Mouse (Mus musculus) kidney, embryonic 14.5 days (tissue): ENCODE results near the gene Trpc4ap. TPM values are rescaled to one million over a fixed set of nuclear protein-coding genes. Genes with fewer than 3 reads are reported as not detected.

ENCODE experiments used
- ATAC-seq: fragments of 200-750 bp; cut with Nextera tagmentation; 2 replicates; pipeline ENCODE4 v1.8.0; 2017; ENCODE audit warnings: moderate number of reproducible peaks, mild to moderate bottlenecking, moderate TSS enrichment, moderate library complexity; ENCODE audit not compliant: low FRiP score, low TSS enrichment
- H3K27ac ChIP-seq: fragments of 300-500 bp; sonication (generic); 2 replicates; pipeline ENCODE4 v1.5.1; 2014; ENCODE audit warnings: low read depth, mild to moderate bottlenecking, low read length, moderate library complexity, mixed read lengths
- H3K27me3 ChIP-seq: fragments of 300-500 bp; sonication (generic); 2 replicates; pipeline ENCODE4 v1.6.1; 2014; ENCODE audit warnings: mild to moderate bottlenecking, low read length; ENCODE audit not compliant: control insufficient read depth, insufficient read depth
- H3K36me3 ChIP-seq: fragments of 300-500 bp; sonication (generic); 2 replicates; pipeline ENCODE4 v1.6.1; 2014; ENCODE audit warnings: low read length, mixed read lengths; ENCODE audit not compliant: control insufficient read depth, insufficient read depth
- H3K4me1 ChIP-seq: fragments of 300-500 bp; sonication (generic); 2 replicates; pipeline ENCODE4 v1.6.1; 2014; ENCODE audit warnings: low read length, mixed read lengths; ENCODE audit not compliant: control insufficient read depth, insufficient read depth
- H3K4me2 ChIP-seq: fragments of 300-500 bp; sonication (generic); replicated peaks from 2 replicates; pipeline ENCODE4 v1.6.1; 2014; ENCODE audit warnings: low read depth, mild to moderate bottlenecking, low read length
- H3K4me3 ChIP-seq: fragments of 300-500 bp; sonication (generic); 2 replicates; pipeline ENCODE4 v1.5.1; 2014; ENCODE audit warnings: mild to moderate bottlenecking, low read length
- H3K9ac ChIP-seq: fragments of 300-500 bp; sonication (generic); 2 replicates; pipeline ENCODE4 v1.6.1; 2014; ENCODE audit warnings: low read depth, mild to moderate bottlenecking, low read length, moderate library complexity
- H3K9me3 ChIP-seq: fragments of 300-500 bp; sonication (generic); 2 replicates; pipeline ENCODE4 v1.6.1; 2016; ENCODE audit warnings: low read length; ENCODE audit not compliant: control insufficient read depth
- WGBS: fragments of 180-500 bp; shearing (Covaris S2); extraction: QIAGEN DNeasy Blood & Tissue Kit; methylation state at CpG from one replicate; pipeline ENCODE4 v1.1.7; 2014; 5-methylcytosine and 5-hydroxymethylcytosine counted together
- polyA plus RNA-seq: library from polyadenylated mRNA; unstranded; fragments of >200 nt; fragmentation: Nextera tagmentation; extraction: Ambion mirVana; gene quantifications from 2 replicates; pipeline ENCODE4 v1.2.1, GENCODE M21; 2014

The Trpc4ap gene
- polyA plus RNA-seq, 1 experiment from 2014 or later, result 134 TPM

- H3K27me3 ChIP-seq, result no peaks in the 10 kb centered on the region
- no peak overlapping the region for H3K4me3 ChIP-seq
- H3K36me3 ChIP-seq, result peaks cover 12% of the 10 kb centered on the region; the same call in 1 of the 2 replicates
- peaks cover 23% of the 10 kb centered on the region; the same call in 1 of the 2 replicates for H3K4me1 ChIP-seq
- H3K27ac ChIP-seq, result no peak overlapping the region
- WGBS, result 73% methylated on average over 5 of the region's 5 CpGs
- no peak overlapping the region for H3K4me2 ChIP-seq
- H3K9me3 ChIP-seq, result no peaks in the 10 kb centered on the region
- ATAC-seq, result no peak
- H3K9ac ChIP-seq, result no peak overlapping the region
Measured at GRCm38 (mm10) chr2:155686572-155686971, 5.6 kb downstream of the Trpc4ap start.

DNA sequence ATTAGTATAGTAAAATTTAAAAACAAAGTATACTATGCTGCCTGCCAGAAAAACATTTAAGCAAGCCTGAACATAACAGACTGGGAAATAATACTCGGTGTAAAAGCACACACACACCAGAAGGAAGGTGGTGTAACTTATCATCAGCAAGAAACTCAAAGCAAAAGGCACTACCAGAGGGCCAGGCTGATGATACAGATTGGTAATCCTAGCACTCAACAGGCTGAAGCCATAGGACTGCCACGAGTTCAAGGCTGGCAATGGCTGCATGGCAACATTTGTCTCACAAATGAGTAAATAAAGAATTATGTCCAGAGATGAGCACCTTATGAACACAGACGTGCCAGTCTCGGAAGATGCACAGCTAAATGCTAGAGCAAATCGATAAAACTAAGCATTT lies 8.4 kb downstream of the Trpc4ap start:
- no peak overlapping the region for H3K9ac ChIP-seq
- no peaks in the 10 kb centered on the region for H3K27me3 ChIP-seq
- WGBS, result 95% methylated on average over 5 of the region's 5 CpGs
- 0 out of 2 replicates have a peak, but pooled peaks cover 1% of the 10 kb centered on the region for H3K4me1 ChIP-seq
- H3K9me3 ChIP-seq, result no peaks in the 10 kb centered on the region
- no peak overlapping the region for H3K27ac ChIP-seq
- H3K4me2 ChIP-seq, result no peak overlapping the region
- H3K36me3 ChIP-seq, result peaks cover 12% of the 10 kb centered on the region; the same call in 1 of the 2 replicates
- no peak for ATAC-seq
- H3K4me3 ChIP-seq, result no peak overlapping the region

GRCm38 (mm10) chr2:155683137-155683536 lies 9.0 kb downstream of the Trpc4ap start:
- Histone ChIP-seq H3K9me3 (no peaks in the 10 kb centered on the region), H3K36me3 (peaks cover 12% of the 10 kb centered on the region; the same call in 1 of the 2 replicates), H3K4me2 (no peak overlapping the region), H3K27ac (no peak overlapping the region), H3K9ac (no peak overlapping the region), H3K4me3 (no peak overlapping the region), H3K4me1 (no peaks in the 10 kb centered on the region), H3K27me3 (no peaks in the 10 kb centered on the region)
- ATAC-seq, result no peak
- 60% methylated on average over 3 of the region's 3 CpGs for WGBS

DNA sequence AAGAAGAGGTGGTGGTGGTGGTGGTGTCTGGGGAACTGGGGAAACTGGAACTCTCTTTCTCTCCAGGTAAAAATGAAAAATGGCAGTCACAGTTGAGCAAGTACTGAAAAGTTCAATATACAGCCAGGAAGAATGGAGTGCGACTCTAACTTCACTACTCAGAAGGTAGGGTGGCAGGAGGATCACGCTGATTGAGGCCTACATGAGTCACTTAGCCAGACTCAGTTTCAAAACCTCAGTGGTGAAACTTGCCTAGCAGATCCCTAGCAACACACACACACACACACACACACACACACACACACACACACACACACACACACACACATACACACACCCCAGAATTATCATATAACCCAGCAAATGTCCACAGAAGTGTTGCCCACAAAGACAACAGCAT lies 10.3 kb downstream of the Trpc4ap start:
- H3K9me3 ChIP-seq, result no peaks in the 10 kb centered on the region
- no peak overlapping the region for H3K4me3 ChIP-seq
- H3K9ac ChIP-seq, result no peak overlapping the region
- H3K27ac ChIP-seq, result no peak overlapping the region
- no peak overlapping the region for H3K4me2 ChIP-seq
- ATAC-seq, result no peak
- peaks cover 3% of the 10 kb centered on the region; the same call in 1 of the 2 replicates for H3K36me3 ChIP-seq
- no peaks in the 10 kb centered on the region for H3K4me1 ChIP-seq
- no peaks in the 10 kb centered on the region for H3K27me3 ChIP-seq
- WGBS, result 83% methylated on average over 2 of the region's 2 CpGs

- H3K27ac ChIP-seq, result no peak overlapping the region
- WGBS, result 72% methylated on average over 8 of the region's 8 CpGs
- H3K36me3 ChIP-seq, result no peaks in the 10 kb centered on the region
- H3K27me3 ChIP-seq, result no peaks in the 10 kb centered on the region
- H3K4me1 ChIP-seq, result no peaks in the 10 kb centered on the region
- H3K9ac ChIP-seq, result no peak overlapping the region
- no peak overlapping the region for H3K4me3 ChIP-seq
- no peak overlapping the region for H3K4me2 ChIP-seq
- H3K9me3 ChIP-seq, result no peaks in the 10 kb centered on the region
- no peak for ATAC-seq
Measured at GRCm38 (mm10) chr2:155681194-155681593, 11.0 kb downstream of the Trpc4ap start.

DNA sequence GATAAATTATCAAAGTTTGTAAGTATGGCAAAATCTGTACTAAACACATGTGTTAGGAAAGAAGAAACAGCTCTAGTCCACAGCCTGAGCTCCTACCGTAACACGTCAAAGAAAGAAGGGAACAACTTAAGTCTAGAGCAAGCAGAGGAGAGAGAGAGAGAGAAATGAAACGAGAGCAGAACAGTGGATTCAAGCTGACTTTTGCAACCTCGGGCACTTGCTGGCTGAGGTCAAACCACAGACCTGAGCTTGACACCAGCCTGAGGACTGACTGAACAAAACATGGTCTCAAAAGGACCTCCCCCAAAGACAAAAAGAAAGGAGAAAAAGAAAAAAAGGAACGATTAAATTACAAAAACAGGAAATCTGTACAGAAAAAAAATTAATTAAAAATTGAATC lies 11.6 kb downstream of the Trpc4ap start:
- WGBS, result 66% methylated on average over 5 of the region's 5 CpGs

GRCm38 (mm10) chr2:155679586-155680110 lies 12.5 kb downstream of the Trpc4ap start:
- 94% methylated on average over 4 of the region's 4 CpGs for WGBS
- H3K36me3 ChIP-seq, result no peaks in the 10 kb centered on the region
- no peak overlapping the region for H3K4me3 ChIP-seq
- no peaks in the 10 kb centered on the region for H3K27me3 ChIP-seq
- H3K4me1 ChIP-seq, result no peaks in the 10 kb centered on the region
- no peak overlapping the region for H3K4me2 ChIP-seq
- no peak overlapping the region for H3K9ac ChIP-seq
- no peak overlapping the region for H3K27ac ChIP-seq
- no peak for ATAC-seq
- no peaks in the 10 kb centered on the region for H3K9me3 ChIP-seq

More for the DNA sequence above, 11.6 kb downstream of the Trpc4ap start:
- Histone ChIP-seq H3K9me3 (no peaks in the 10 kb centered on the region), H3K36me3 (no peaks in the 10 kb centered on the region), H3K4me3 (no peak overlapping the region), H3K4me1 (no peaks in the 10 kb centered on the region), H3K27me3 (no peaks in the 10 kb centered on the region), H3K9ac (no peak overlapping the region), H3K4me2 (no peak overlapping the region), H3K27ac (no peak overlapping the region)
- no peak for ATAC-seq

DNA sequence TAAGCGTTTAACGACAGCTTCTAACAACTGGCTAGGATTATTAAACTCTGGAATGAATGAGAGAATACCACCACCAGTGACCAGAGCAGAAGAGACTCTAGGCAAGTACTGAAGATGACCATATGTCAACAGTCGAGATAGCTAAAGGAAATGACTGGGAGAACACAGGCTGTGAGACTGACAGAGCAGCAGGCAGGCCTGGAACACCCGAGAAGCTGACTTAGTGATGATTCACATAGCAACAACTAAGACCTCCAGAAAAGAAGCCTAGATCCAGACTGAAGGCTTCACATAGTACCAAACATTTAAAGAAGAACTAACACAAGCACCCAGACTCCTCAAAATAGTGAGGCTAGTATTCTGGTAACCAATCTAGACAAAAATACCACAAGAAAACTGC lies 17.1 kb downstream of the Trpc4ap start:
- WGBS, result 66% methylated on average over 4 of the region's 4 CpGs
- no peaks in the 10 kb centered on the region for H3K4me1 ChIP-seq
- no peak for ATAC-seq

DNA sequence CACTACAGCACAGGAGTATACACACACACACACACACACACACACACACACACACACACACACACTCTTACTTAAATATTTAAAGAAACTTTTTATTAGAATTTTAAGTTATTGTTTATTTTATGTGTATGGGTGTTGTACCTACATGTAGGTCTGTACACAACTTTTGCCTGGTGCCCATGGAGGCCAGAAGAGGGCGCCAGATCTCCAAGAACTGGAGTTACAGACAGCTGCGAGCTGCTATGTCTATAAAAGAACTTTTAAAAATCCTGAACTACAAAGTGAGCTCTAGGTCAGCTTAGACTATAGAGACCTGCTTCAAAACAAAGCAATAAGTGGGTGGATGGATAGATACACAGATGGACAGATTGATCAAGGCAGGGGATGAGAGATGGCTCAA lies 18.6 kb downstream of the Trpc4ap start:
- 34% methylated on average over 2 of the region's 2 CpGs for WGBS

More for the DNA sequence above, 17.1 kb downstream of the Trpc4ap start:
- Histone ChIP-seq H3K9ac (no peak overlapping the region), H3K4me3 (no peak overlapping the region), H3K27ac (no peak overlapping the region), H3K27me3 (no peaks in the 10 kb centered on the region), H3K9me3 (no peaks in the 10 kb centered on the region), H3K36me3 (peaks cover 27% of the 10 kb centered on the region), H3K4me2 (no peak overlapping the region)

More for the DNA sequence above, 18.6 kb downstream of the Trpc4ap start:
- Histone ChIP-seq H3K9me3 (no peaks in the 10 kb centered on the region), H3K27ac (no peak overlapping the region), H3K4me1 (no peaks in the 10 kb centered on the region), H3K4me2 (no peak overlapping the region), H3K9ac (no peak overlapping the region), H3K4me3 (no peak overlapping the region), H3K36me3 (peaks cover 30% of the 10 kb centered on the region), H3K27me3 (no peaks in the 10 kb centered on the region)
- ATAC-seq, result no peak
